Mouse (Mus musculus) MEL (cell line): ENCODE measurements around the gene Gm37240. TPM values are rescaled to one million over a fixed set of nuclear protein-coding genes. Genes with fewer than 3 reads are reported as not detected.
A peak's percentile ranks its signal among the peaks of the same experiment; 100 is the strongest.

Experiments used
- DNase-seq: peaks from one replicate; pipeline ENCODE4 v3.0.0; 2011; ENCODE audit warnings: low read depth, low spot score
- H3K27ac ChIP-seq: 2 replicates; pipeline ENCODE4 v1.5.1; 2012; ENCODE audit warnings: low read depth, mild to moderate bottlenecking, control low read depth, low read length, moderate library complexity; ENCODE audit not compliant: control insufficient read depth
- H3K27me3 ChIP-seq, 2 experiments: fragments of 150-350 bp in 1 of 2; sonication (generic) in 1 of 2; 2 replicates each; pipeline ENCODE4 v1.6.1; 2012; ENCODE audit warnings: low read length in 2 of 2, mild to moderate bottlenecking in 2 of 2, improper control_type of control experiment in 1 of 2, moderate library complexity in 1 of 2; ENCODE audit not compliant: insufficient read depth in 2 of 2, control insufficient read depth in 1 of 2
- H3K36me3 ChIP-seq, 2 experiments: 2 replicates each; pipeline ENCODE4 v1.6.1; 2012 to 2014; ENCODE audit warnings: low read length in 2 of 2, improper control_type of control experiment in 1 of 2, inconsistent platforms in 1 of 2, mild to moderate bottlenecking in 1 of 2; ENCODE audit not compliant: insufficient read depth in 2 of 2, control insufficient read depth in 1 of 2
- H3K4me1 ChIP-seq, 2 experiments: fragments of 150-350 bp in 1 of 2; sonication (generic) in 1 of 2; 2 replicates each; pipeline ENCODE4 v1.6.1; 2012; ENCODE audit warnings: low read length in 2 of 2, improper control_type of control experiment in 1 of 2, mild to moderate bottlenecking in 1 of 2; ENCODE audit not compliant: insufficient read depth in 2 of 2, control insufficient read depth in 1 of 2
- H3K4me3 ChIP-seq, 2 experiments: fragments of 150-350 bp in 1 of 2; sonication (generic) in 1 of 2; 2 replicates each; pipeline ENCODE4 v1.5.1; 2012; ENCODE audit warnings: low read depth in 2 of 2, low read length in 2 of 2, mild to moderate bottlenecking in 2 of 2, moderate library complexity in 2 of 2, control low read depth in 1 of 2, improper control_type of control experiment in 1 of 2; ENCODE audit not compliant: control insufficient read depth in 1 of 2, insufficient read depth in 1 of 2
- H3K79me2 ChIP-seq: 2 replicates; pipeline ENCODE4 v1.6.1; 2012; ENCODE audit warnings: mild to moderate bottlenecking, low read length, moderate library complexity; ENCODE audit not compliant: control insufficient read depth, poor library complexity, insufficient read depth
- H3K9ac ChIP-seq: 2 replicates; pipeline ENCODE4 v1.6.1; 2012; ENCODE audit warnings: low read depth, mild to moderate bottlenecking, control low read depth, low read length, moderate library complexity; ENCODE audit not compliant: control insufficient read depth, poor library complexity, severe bottlenecking
- H3K9me3 ChIP-seq: fragments of 150-350 bp; sonication (generic); replicated peaks from 2 replicates; pipeline ENCODE4 v1.6.1; 2012; ENCODE audit warnings: mild to moderate bottlenecking, low read length, improper control_type of control experiment, moderate library complexity; ENCODE audit not compliant: insufficient read depth
- CTCF ChIP-seq, 3 experiments: IDR thresholded peaks in 2 of 3; conservative IDR thresholded peaks in 1 of 3; 2 replicates each; pipeline ENCODE4 v1.5.1; 2011 to 2012; ENCODE audit warnings: low read length in 3 of 3, low read depth in 2 of 3, mild to moderate bottlenecking in 2 of 3, improper control_type of control experiment in 1 of 3, inconsistent platforms in 1 of 3, mixed read lengths in 1 of 3, moderate library complexity in 1 of 3; ENCODE audit not compliant: control insufficient read depth in 1 of 3, insufficient read depth in 1 of 3, poor library complexity in 1 of 3, severe bottlenecking in 1 of 3
- E2F4 ChIP-seq: IDR thresholded peaks from 2 replicates; pipeline ENCODE4 v1.6.1; 2011; ENCODE audit warnings: low read depth, low read length, improper control_type of control experiment, borderline replicate concordance
- ETS1 ChIP-seq: IDR thresholded peaks from 2 replicates; pipeline ENCODE4 v1.6.1; 2012; ENCODE audit warnings: low read depth, mild to moderate bottlenecking, inconsistent platforms, low read length, improper control_type of control experiment, moderate library complexity
- HCFC1 ChIP-seq: IDR thresholded peaks from 2 replicates; pipeline ENCODE4 v1.6.1; 2012; ENCODE audit warnings: low read depth, mild to moderate bottlenecking, inconsistent platforms, low read length, improper control_type of control experiment, moderate library complexity
- KAT2A ChIP-seq: conservative IDR thresholded peaks from 2 replicates; pipeline ENCODE4 v1.6.1; 2012; ENCODE audit warnings: low read depth, low read length, improper control_type of control experiment, inconsistent platforms
- MAZ ChIP-seq: IDR thresholded peaks from 2 replicates; pipeline ENCODE4 v1.6.1; 2012; ENCODE audit warnings: low read depth, mild to moderate bottlenecking, inconsistent platforms, low read length, improper control_type of control experiment
- MEF2A ChIP-seq: IDR thresholded peaks from 2 replicates; pipeline ENCODE4 v1.6.1; 2014; ENCODE audit warnings: low read depth, mild to moderate bottlenecking, inconsistent platforms, low read length, improper control_type of control experiment; ENCODE audit not compliant: poor library complexity, insufficient replicate concordance, severe bottlenecking; ENCODE audit errors: extremely low read depth
- MXI1 ChIP-seq: IDR thresholded peaks from 2 replicates; pipeline ENCODE4 v1.6.1; 2011; ENCODE audit warnings: mild to moderate bottlenecking, low read depth, low read length, improper control_type of control experiment
- NELFE ChIP-seq: IDR thresholded peaks from 2 replicates; pipeline ENCODE4 v1.6.1; 2011; ENCODE audit warnings: low read depth, low read length, improper control_type of control experiment
- POLR2AphosphoS5 ChIP-seq: IDR thresholded peaks from 2 replicates; pipeline ENCODE4 v1.6.1; 2012; ENCODE audit warnings: low read depth, borderline replicate concordance, mild to moderate bottlenecking, inconsistent platforms, low read length, moderate library complexity, mixed read lengths
- RAD21 ChIP-seq: IDR thresholded peaks from 2 replicates; pipeline ENCODE4 v1.6.1; 2011; ENCODE audit warnings: mild to moderate bottlenecking, low read depth, low read length, improper control_type of control experiment
- SIN3A ChIP-seq: IDR thresholded peaks from 2 replicates; pipeline ENCODE4 v1.6.1; 2012; ENCODE audit warnings: low read length, improper control_type of control experiment, inconsistent platforms
- SMC3 ChIP-seq: IDR thresholded peaks from 2 replicates; pipeline ENCODE4 v1.6.1; 2011; ENCODE audit warnings: low read depth, low read length, improper control_type of control experiment
- TAL1 ChIP-seq: IDR thresholded peaks from 2 replicates; pipeline ENCODE4 v1.6.1; 2012; ENCODE audit warnings: mild to moderate bottlenecking, inconsistent platforms, low read length, moderate library complexity, mixed read lengths
- UBTF ChIP-seq: IDR thresholded peaks from 2 replicates; pipeline ENCODE4 v1.6.1; 2012; ENCODE audit warnings: low read depth, mild to moderate bottlenecking, inconsistent platforms, low read length, improper control_type of control experiment, moderate library complexity, borderline replicate concordance; ENCODE audit not compliant: insufficient read depth
- USF1 ChIP-seq: IDR thresholded peaks from 2 replicates; pipeline ENCODE4 v1.6.1; 2014; ENCODE audit warnings: low read depth, mild to moderate bottlenecking, inconsistent platforms, low read length, improper control_type of control experiment, moderate library complexity
- USF2 ChIP-seq, 2 experiments: IDR thresholded peaks; 2 replicates each; pipeline ENCODE4 v1.6.1; 2011 to 2012; ENCODE audit warnings: improper control_type of control experiment in 2 of 2, low read length in 2 of 2, borderline replicate concordance in 1 of 2, inconsistent platforms in 1 of 2, low read depth in 1 of 2, mild to moderate bottlenecking in 1 of 2; ENCODE audit not compliant: insufficient read depth in 1 of 2
- ZNF384 ChIP-seq: IDR thresholded peaks from 2 replicates; pipeline ENCODE4 v1.6.1; 2012; ENCODE audit warnings: low read depth, mild to moderate bottlenecking, inconsistent platforms, low read length, improper control_type of control experiment
- polyA plus RNA-seq, 2 experiments: library from polyadenylated mRNA; stranded (reverse) in 1 of 2; unstranded in 1 of 2; fragments of >175 nt in 1 of 2; fragments of >200 nt in 1 of 2; gene quantifications; 2 replicates each; pipeline versions ENCODE4 v1.2.1 to v1.2.4; 2012; ENCODE audit warnings: low replicate concordance in 2 of 2, low read depth in 1 of 2; ENCODE audit not compliant: insufficient read length in 2 of 2, insufficient read depth in 1 of 2, missing spikeins in 1 of 2
- total RNA-seq: library from RNA; depleted of rRNA; stranded (reverse); fragments of 300-350 nt; gene quantifications from 2 replicates; pipeline ENCODE4 v1.2.3, GENCODE M21; 2012

Gm37240 gene
- total and polyA plus RNA-seq, 3 experiments, result 0.04 TPM; not detected in 2

GRCm38 (mm10) chr3:84710723-84711122, 1176.6 kb downstream of the Gm37240 start:
- Histone ChIP-seq H3K79me2 (no peaks in the 10 kb centered on the region), H3K27ac (no peak overlapping the region), H3K9ac (no peak overlapping the region), H3K9me3 (no peaks in the 10 kb centered on the region), H3K4me3 (no peak overlapping the region), H3K4me1 (peaks cover 0 to 20% of the 10 kb centered on the region in 2 experiments; a peak in 2 of 4 replicates), H3K27me3 (no peaks in the 10 kb centered on the region), H3K36me3 (peaks cover 0 to 8% of the 10 kb centered on the region in 2 experiments; a peak in 2 of 4 replicates)
- no peak for TF ChIP-seq SMC3
- no peak for TF ChIP-seq UBTF
- no peak for TF ChIP-seq ZNF384
- TF ChIP-seq CTCF (IDR thresholded peaks at IDR 0.05 in 2 of 3, conservative IDR thresholded peaks at IDR 0.05 in 1 of 3; ENCODE audit: control insufficient read depth in 1 of 3, insufficient read depth in 1 of 3, low read depth in 2 of 3, low read length in 3 of 3, poor library complexity in 1 of 3, severe bottlenecking in 1 of 3), result peak in 1 of 3 experiments; percentile 3; a peak in 1 of 6 replicates
- DNase-seq, result no peak

GRCm38 (mm10) chr3:84709967-84710366, 1177.4 kb downstream of the Gm37240 start:
- Histone ChIP-seq H3K9me3 (no peaks in the 10 kb centered on the region), H3K36me3 (peaks cover 0 to 8% of the 10 kb centered on the region in 2 experiments; a peak in 2 of 4 replicates), H3K9ac (no peak overlapping the region), H3K27ac (no peak overlapping the region), H3K27me3 (no peaks in the 10 kb centered on the region), H3K4me1 (peaks cover 0 to 14% of the 10 kb centered on the region in 2 experiments; a peak in 2 of 4 replicates), H3K4me3 (no peak overlapping the region), H3K79me2 (no peaks in the 10 kb centered on the region)
- no peak for DNase-seq
- TF ChIP-seq ETS1 (no peak), RAD21 (no peak), TAL1 (no peak), USF1 (no peak), MAZ (no peak), USF2 (IDR thresholded peaks at IDR 0.05; ENCODE audit: borderline replicate concordance in 1 of 2, insufficient read depth in 1 of 2, low read depth in 1 of 2, low read length in 2 of 2) (no peak), KAT2A (no peak), MEF2A (no peak), MXI1 (no peak), NELFE (no peak), HCFC1 (no peak), ZNF384 (no peak), E2F4 (no peak), POLR2AphosphoS5 (no peak), UBTF (no peak), SIN3A (no peak), CTCF (IDR thresholded peaks at IDR 0.05 in 2 of 3, conservative IDR thresholded peaks at IDR 0.05 in 1 of 3; ENCODE audit: control insufficient read depth in 1 of 3, insufficient read depth in 1 of 3, low read depth in 2 of 3, low read length in 3 of 3, poor library complexity in 1 of 3, severe bottlenecking in 1 of 3) (no peak)
